Mouse (Mus musculus): ENCODE measurements around the gene Wasf1. TPM values are rescaled to one million over a fixed set of nuclear protein-coding genes. Genes with fewer than 3 reads are reported as not detected.

Gene Wasf1
- polyA plus RNA-seq, 1 experiment from 2014 or later: 14.0 TPM

DNA sequence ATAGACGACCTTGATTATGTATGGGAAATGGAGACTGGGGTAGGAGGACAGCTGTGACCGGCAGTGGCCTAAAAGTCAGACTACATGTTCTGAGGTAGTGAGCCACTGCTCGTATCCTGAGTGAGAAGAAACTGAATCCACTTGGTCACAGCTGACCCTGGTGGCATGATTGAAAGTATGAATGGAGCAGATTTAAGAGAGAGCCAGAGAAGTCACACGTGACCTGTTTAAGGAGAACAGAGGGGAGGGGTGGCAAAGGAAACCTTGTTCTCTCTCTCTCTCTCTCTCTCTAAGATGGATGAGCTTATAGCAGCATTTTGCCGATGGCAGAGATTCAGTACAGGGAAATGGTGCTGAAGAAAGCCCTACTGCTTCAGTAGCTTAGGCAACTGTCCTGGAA, 13.4 kb downstream of the Wasf1 start:
- H3K9me3 ChIP-seq: no peaks in the 10 kb centered on the region
- H3K9ac ChIP-seq: no peak overlapping the region
- no peaks in the 10 kb centered on the region for H3K4me1 ChIP-seq
- no peak overlapping the region for H3K4me3 ChIP-seq
- ATAC-seq (ENCODE audit: insufficient number of reproducible peaks, low FRiP score, low TSS enrichment, low read depth): no peak
- no peak overlapping the region for H3K27ac ChIP-seq
- 57% methylated on average over 5 of the region's 5 CpGs for WGBS
- H3K27me3 ChIP-seq: no peaks in the 10 kb centered on the region
- H3K4me2 ChIP-seq: no peak overlapping the region
- H3K36me3 ChIP-seq: no peaks in the 10 kb centered on the region

DNA sequence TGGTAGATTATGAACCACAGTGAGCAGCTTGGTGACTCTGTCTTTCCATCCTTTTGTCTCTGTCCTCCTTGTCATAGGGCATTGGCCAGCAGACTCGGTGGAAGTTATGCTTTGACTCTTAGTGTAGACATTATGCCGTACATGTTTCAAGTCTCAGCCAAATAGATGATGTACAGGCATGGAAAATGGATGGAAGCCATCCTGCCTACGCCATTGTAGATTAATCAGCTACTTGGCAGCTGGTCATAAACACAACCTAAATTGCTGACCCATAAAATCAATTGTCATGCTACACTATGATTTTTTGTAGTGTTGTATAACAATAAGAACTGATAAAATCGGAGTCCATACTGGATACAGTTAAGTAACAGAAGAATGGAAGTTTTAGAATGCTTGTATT, 18.5 kb downstream of the Wasf1 start:
- H3K9me3 ChIP-seq: no peaks in the 10 kb centered on the region
- H3K4me2 ChIP-seq: no peak overlapping the region
- no peaks in the 10 kb centered on the region for H3K36me3 ChIP-seq
- no peaks in the 10 kb centered on the region for H3K27me3 ChIP-seq
- 84% methylated on average over 4 of the region's 4 CpGs for WGBS
- H3K9ac ChIP-seq: no peak overlapping the region
- no peak overlapping the region for H3K27ac ChIP-seq
- H3K4me1 ChIP-seq: no peaks in the 10 kb centered on the region
- H3K4me3 ChIP-seq: no peak overlapping the region
- ATAC-seq (ENCODE audit: insufficient number of reproducible peaks, low FRiP score, low TSS enrichment, low read depth): no peak

DNA sequence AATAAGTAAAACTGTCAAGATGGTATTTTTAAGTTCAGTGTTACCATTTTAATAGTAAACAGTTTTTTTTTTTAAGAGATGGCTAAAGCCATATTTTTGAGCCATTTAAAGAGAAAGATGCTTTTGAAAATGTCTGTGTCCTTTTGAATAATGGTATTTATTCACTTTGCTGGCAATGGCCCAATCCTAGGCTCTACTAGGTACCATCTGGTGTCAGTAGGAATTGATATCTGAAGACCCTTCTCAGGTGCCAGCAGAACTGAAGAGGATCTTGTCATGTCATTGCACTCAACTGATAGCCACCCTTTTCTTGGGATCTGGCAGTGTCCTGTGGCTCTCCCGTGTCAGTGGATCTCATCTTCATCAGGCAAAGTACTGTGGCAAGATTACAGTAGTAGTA, 22.9 kb downstream of the Wasf1 start:
- Histone ChIP-seq H3K4me3 (no peak overlapping the region), H3K4me1 (no peaks in the 10 kb centered on the region), H3K27ac (no peak overlapping the region), H3K36me3 (no peaks in the 10 kb centered on the region), H3K9ac (no peak overlapping the region), H3K4me2 (no peak overlapping the region), H3K27me3 (no peaks in the 10 kb centered on the region), H3K9me3 (no peaks in the 10 kb centered on the region)
- 78% methylated on average over 1 of the region's 1 CpGs for WGBS
- ATAC-seq (ENCODE audit: insufficient number of reproducible peaks, low FRiP score, low TSS enrichment, low read depth): no peak

DNA sequence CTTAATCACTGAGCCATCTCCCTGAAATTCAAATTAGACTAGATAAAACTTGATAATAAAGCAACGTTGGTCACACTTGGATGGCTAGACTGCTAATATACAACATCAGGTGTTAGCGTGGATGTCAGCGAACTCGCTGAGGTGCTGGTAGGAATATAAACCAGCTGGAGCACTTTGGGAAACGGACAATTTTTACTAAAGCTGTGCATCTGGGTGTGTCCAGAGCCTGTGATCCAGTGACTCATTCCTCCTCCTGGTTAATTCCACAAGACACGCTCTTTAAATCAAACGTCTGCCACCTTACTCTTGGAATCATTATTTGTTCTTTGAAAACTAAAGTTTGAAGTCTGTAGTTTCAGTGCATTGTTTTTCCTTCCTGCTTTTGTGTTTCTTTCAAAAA, 23.5 kb downstream of the Wasf1 start:
- no peak overlapping the region for H3K27ac ChIP-seq
- no peak overlapping the region for H3K9ac ChIP-seq
- no peak overlapping the region for H3K4me3 ChIP-seq
- H3K4me2 ChIP-seq: no peak overlapping the region
- no peaks in the 10 kb centered on the region for H3K27me3 ChIP-seq
- H3K36me3 ChIP-seq: no peaks in the 10 kb centered on the region
- no peaks in the 10 kb centered on the region for H3K9me3 ChIP-seq
- no peak for ATAC-seq (ENCODE audit: insufficient number of reproducible peaks, low FRiP score, low TSS enrichment, low read depth)
- H3K4me1 ChIP-seq: no peaks in the 10 kb centered on the region
- WGBS: 67% methylated on average over 7 of the region's 7 CpGs

DNA sequence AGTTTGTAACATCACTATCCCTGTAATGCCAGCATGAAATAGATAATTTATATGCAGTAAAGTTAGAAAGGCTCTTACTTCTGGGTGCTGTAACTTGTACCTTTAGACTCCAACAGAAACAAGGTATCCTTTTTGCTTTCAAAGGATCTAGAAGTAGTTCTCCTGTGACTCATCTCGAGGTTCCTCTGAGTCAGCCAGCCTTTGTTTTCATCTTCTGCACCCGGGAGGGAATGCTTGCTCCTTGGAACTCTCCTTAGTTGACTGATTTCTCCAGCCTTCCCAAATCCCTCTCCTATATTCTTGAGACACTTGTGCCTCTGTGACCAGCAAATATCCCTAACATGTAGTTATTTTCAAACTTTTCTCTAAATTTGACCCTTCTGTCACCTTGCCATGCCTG, 25.3 kb downstream of the Wasf1 start:
- no peak overlapping the region for H3K9ac ChIP-seq
- H3K27ac ChIP-seq: no peak overlapping the region
- H3K9me3 ChIP-seq: no peaks in the 10 kb centered on the region
- H3K4me3 ChIP-seq: no peak overlapping the region
- no peak for ATAC-seq (ENCODE audit: insufficient number of reproducible peaks, low FRiP score, low TSS enrichment, low read depth)
- H3K27me3 ChIP-seq: no peaks in the 10 kb centered on the region
- no peaks in the 10 kb centered on the region for H3K4me1 ChIP-seq
- WGBS: 49% methylated on average over 2 of the region's 2 CpGs
- H3K4me2 ChIP-seq: no peak overlapping the region
- H3K36me3 ChIP-seq: no peaks in the 10 kb centered on the region

DNA sequence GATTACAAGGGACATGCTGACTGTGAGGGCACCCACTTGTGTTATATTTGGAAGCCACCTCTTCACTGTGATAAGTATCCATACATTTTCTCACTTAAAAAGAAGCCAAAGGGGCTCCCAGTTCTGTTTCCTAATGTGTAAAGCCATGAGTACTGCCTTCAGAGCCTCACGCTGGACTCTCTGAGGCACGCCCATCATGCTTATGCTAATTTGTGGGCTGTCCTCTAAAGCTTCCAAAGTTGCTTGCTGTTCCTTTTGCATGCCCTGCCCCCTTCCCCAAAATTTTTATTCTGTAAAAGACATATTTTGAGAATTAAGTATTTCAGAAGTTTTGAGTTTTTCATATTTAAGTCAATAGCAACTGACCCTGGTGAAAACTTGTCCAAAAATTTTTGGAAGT, 27.5 kb downstream of the Wasf1 start:
- no peak overlapping the region for H3K4me3 ChIP-seq
- no peak overlapping the region for H3K4me2 ChIP-seq
- H3K4me1 ChIP-seq: no peaks in the 10 kb centered on the region
- H3K9ac ChIP-seq: no peak overlapping the region
- H3K27ac ChIP-seq: no peak overlapping the region
- ATAC-seq (ENCODE audit: insufficient number of reproducible peaks, low FRiP score, low TSS enrichment, low read depth): no peak
- 72% methylated on average over 2 of the region's 2 CpGs for WGBS
- no peaks in the 10 kb centered on the region for H3K36me3 ChIP-seq
- no peaks in the 10 kb centered on the region for H3K27me3 ChIP-seq
- no peaks in the 10 kb centered on the region for H3K9me3 ChIP-seq

DNA sequence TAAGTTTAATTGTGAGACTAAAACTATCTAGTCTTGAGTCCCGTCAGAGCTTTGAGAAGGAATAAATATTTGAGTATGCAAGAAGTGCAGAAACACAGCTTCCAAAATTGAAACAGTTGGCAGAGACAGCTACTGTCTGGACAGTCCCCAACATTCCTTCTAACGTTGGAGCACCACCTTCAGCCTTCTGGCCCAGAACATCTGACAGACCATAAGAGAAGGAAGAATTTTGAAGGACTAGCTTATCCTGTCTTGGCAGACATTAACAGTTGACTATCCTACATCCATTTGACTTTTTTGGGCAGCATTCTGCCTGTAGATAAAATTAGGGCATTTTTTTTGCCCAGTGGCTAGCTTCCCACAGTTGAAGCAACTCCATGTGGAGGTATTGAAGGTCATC, 32.0 kb downstream of the Wasf1 start:
- Histone ChIP-seq H3K9me3 (no peaks in the 10 kb centered on the region), H3K4me2 (no peak overlapping the region), H3K27me3 (no peaks in the 10 kb centered on the region), H3K9ac (no peak overlapping the region), H3K4me3 (no peak overlapping the region), H3K36me3 (no peaks in the 10 kb centered on the region), H3K27ac (no peak overlapping the region), H3K4me1 (no peaks in the 10 kb centered on the region)
- no peak for ATAC-seq (ENCODE audit: insufficient number of reproducible peaks, low FRiP score, low TSS enrichment, low read depth)
- WGBS: 71% methylated on average over 2 of the region's 2 CpGs

DNA sequence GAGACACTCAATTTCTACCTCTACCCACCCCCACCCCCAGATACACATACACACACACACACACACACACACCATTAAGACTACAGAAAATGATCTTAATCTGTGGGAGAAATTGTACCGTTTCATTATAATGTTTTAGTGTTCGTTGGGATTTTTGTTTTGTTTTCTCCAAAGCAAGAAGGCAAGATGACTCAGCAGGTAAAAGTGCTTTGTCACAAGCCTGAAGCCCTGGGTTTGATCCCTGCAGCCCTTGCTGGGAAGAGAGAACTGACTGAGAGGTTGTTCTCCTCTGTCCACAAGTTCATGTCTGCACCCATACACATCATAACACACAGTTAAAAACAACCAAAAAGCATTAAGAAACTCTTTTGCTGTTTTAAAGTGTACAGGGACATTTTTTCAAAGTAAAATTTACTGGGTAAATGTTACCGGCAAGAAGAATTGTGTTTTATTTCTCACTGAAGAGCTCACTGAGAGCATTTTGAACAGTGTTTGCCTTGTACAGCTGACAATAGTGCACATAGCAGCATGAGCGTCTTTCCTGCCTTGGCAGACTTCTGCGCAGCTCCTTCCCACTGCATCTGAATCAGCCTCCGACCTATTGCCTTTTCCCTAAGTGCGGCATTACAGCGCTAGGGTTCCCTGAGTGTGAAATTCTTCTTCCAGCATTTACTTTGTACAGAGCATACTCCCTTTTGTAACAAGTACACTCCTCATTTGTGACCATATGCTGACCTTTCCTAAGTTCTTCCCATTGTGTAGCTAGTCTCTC, 35.6 kb downstream of the Wasf1 start:
- H3K9me3 ChIP-seq: no peaks in the 10 kb centered on the region
- no peaks in the 10 kb centered on the region for H3K36me3 ChIP-seq
- no peak overlapping the region for H3K4me3 ChIP-seq
- H3K9ac ChIP-seq: no peak overlapping the region
- no peaks in the 10 kb centered on the region for H3K27me3 ChIP-seq
- no peak overlapping the region for H3K27ac ChIP-seq
- H3K4me1 ChIP-seq: no peaks in the 10 kb centered on the region
- no peak overlapping the region for H3K4me2 ChIP-seq
- 89% methylated on average over 8 of the region's 8 CpGs for WGBS
- no peak for ATAC-seq (ENCODE audit: insufficient number of reproducible peaks, low FRiP score, low TSS enrichment, low read depth)

DNA sequence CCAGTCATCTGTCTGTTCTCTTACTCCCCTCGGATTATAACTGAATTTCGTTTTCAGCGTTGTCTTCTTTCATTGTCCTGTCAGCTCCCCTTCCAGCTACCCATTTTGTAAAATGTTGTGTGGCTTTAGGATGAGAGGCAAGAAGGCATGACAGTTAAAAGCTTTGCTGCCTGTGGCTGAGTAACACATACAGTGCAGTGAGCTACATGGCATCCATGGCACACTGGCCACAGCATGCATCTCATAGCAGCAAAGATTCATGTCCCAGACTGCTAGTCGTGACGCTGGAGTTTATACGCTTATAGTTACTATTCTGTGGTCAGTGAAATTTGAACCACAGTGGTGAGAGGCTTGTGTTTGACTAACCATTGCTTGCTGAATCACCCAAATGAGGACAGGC, 36.2 kb downstream of the Wasf1 start:
- H3K9me3 ChIP-seq: no peaks in the 10 kb centered on the region
- no peak overlapping the region for H3K4me3 ChIP-seq
- no peak overlapping the region for H3K9ac ChIP-seq
- no peak for ATAC-seq (ENCODE audit: insufficient number of reproducible peaks, low FRiP score, low TSS enrichment, low read depth)
- no peak overlapping the region for H3K27ac ChIP-seq
- H3K4me2 ChIP-seq: no peak overlapping the region
- no peaks in the 10 kb centered on the region for H3K4me1 ChIP-seq
- no peaks in the 10 kb centered on the region for H3K36me3 ChIP-seq
- 81% methylated on average over 6 of the region's 6 CpGs for WGBS
- no peaks in the 10 kb centered on the region for H3K27me3 ChIP-seq

DNA sequence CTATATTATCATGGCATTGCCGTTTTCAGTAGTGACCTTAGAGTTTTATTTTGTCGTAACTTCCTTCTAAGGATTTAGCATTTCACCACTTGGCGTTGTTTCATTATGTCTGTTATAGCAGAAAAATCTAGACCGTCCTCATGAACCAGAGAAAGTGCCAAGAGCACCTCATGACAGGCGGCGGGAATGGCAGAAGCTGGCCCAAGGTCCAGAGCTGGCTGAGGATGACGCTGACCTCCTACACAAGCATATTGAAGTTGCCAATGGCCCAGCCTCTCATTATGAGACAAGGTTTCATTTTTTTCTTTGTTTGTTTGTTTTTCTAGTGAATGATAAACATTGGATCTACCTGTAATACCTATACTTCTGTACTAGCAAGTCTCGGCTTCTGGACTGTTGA, 49.7 kb downstream of the Wasf1 start:
- Histone ChIP-seq H3K36me3 (peaks cover 17% of the 10 kb centered on the region), H3K4me3 (no peak overlapping the region), H3K4me2 (no peak overlapping the region), H3K9ac (no peak overlapping the region), H3K9me3 (no peaks in the 10 kb centered on the region), H3K4me1 (no peaks in the 10 kb centered on the region), H3K27ac (no peak overlapping the region), H3K27me3 (no peaks in the 10 kb centered on the region)
- WGBS: 87% methylated on average over 8 of the region's 8 CpGs
- no peak for ATAC-seq (ENCODE audit: insufficient number of reproducible peaks, low FRiP score, low TSS enrichment, low read depth)

DNA sequence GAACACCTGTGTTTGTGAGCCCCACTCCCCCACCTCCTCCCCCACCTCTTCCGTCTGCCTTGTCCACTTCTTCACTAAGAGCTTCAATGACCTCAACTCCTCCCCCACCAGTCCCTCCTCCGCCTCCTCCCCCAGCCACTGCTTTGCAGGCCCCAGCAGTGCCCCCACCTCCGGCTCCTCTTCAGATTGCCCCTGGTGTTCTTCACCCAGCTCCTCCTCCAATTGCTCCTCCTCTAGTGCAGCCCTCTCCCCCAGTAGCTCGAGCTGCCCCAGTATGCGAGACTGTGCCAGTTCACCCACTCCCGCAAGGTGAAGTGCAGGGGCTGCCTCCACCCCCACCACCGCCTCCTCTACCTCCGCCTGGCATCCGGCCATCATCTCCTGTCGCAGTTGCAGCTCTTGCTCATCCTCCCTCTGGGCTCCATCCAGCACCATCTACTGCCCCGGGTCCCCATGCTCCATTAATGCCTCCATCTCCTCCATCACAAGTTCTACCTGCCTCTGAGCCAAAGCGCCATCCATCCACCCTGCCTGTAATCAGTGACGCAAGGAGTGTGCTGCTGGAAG, 53.0 kb downstream of the Wasf1 start:
- no peak overlapping the region for H3K4me3 ChIP-seq
- H3K9ac ChIP-seq: no peak overlapping the region
- ATAC-seq (ENCODE audit: insufficient number of reproducible peaks, low FRiP score, low TSS enrichment, low read depth): no peak
- no peaks in the 10 kb centered on the region for H3K9me3 ChIP-seq
- H3K36me3 ChIP-seq: peaks cover 22% of the 10 kb centered on the region
- no peaks in the 10 kb centered on the region for H3K27me3 ChIP-seq
- H3K4me1 ChIP-seq: no peaks in the 10 kb centered on the region
- no peak overlapping the region for H3K27ac ChIP-seq
- no peak overlapping the region for H3K4me2 ChIP-seq
- 76% methylated on average over 13 of the region's 13 CpGs for WGBS

DNA sequence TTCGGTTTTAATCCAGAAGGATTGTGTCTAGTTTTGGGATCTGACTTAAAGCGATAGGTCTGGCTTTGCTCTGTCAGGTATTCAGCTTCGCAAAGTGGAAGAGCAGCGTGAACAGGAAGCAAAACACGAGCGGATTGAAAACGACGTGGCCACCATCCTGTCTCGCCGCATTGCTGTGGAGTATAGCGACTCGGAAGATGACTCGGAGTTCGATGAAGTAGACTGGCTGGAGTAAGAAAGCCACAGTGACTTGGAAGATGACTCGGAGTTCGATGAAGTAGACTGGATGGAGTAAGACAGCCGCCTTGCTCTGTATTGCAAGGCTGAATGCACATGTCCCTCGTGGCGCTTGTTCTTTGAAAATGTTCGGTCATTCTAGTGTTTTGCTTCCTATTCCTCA, 54.3 kb downstream of the Wasf1 start:
- Histone ChIP-seq H3K4me3 (no peak overlapping the region), H3K27me3 (no peaks in the 10 kb centered on the region), H3K27ac (no peak overlapping the region), H3K4me1 (no peaks in the 10 kb centered on the region), H3K9me3 (no peaks in the 10 kb centered on the region), H3K36me3 (peaks cover 16% of the 10 kb centered on the region), H3K9ac (no peak overlapping the region), H3K4me2 (no peak overlapping the region)
- ATAC-seq (ENCODE audit: insufficient number of reproducible peaks, low FRiP score, low TSS enrichment, low read depth): no peak
- WGBS: 91% methylated on average over 20 of the region's 20 CpGs

DNA sequence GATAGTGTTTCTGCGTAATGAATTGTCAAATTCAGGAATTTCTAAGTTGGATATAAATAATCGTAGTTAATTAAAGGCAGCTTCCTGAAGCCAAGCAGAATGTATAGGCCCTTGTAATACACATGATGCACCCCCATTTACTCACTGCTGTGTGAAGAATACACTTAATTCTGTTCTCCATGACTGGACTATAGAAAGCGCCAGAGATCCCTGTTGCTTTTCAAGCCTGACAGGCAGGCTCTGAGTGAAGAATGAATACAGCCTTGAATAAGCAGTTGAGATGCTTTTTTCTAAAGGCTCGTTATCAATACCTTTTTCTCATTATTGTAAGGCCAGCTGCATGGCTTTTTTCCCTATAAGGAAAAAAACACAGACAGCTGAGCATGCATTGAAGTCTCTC, 59.4 kb downstream of the Wasf1 start:
- Histone ChIP-seq H3K4me2 (no peak overlapping the region), H3K27me3 (no peaks in the 10 kb centered on the region), H3K4me3 (no peak overlapping the region), H3K4me1 (no peaks in the 10 kb centered on the region), H3K9me3 (no peaks in the 10 kb centered on the region), H3K36me3 (peaks cover 6% of the 10 kb centered on the region), H3K27ac (no peak overlapping the region), H3K9ac (no peak overlapping the region)
- 81% methylated on average over 4 of the region's 4 CpGs for WGBS
- ATAC-seq (ENCODE audit: insufficient number of reproducible peaks, low FRiP score, low TSS enrichment, low read depth): no peak

Measured in limb, embryonic 15.5 days (tissue).